Mouse (Mus musculus): ENCODE results near the gene Arhgap27. TPM values are rescaled to one million over a fixed set of nuclear protein-coding genes. Genes with fewer than 3 reads are reported as not detected.

Gene Arhgap27
- polyA plus RNA-seq, 1 experiment, result 122 TPM

- Histone ChIP-seq H3K36me3 (ENCODE audit: control insufficient read depth, insufficient read depth, low read length) (no peaks in the 10 kb centered on the region), H3K4me1 (ENCODE audit: control insufficient read depth, insufficient read depth, insufficient read length, low read length) (peaks cover 5% of the 10 kb centered on the region; the same call in 1 of the 2 replicates), H3K4me3 (ENCODE audit: low read depth, low read length) (no peak overlapping the region), H3K27ac (ENCODE audit: insufficient read depth, low read depth, low read length) (no peak overlapping the region), H3K27me3 (ENCODE audit: control insufficient read depth, insufficient read depth, low read length) (no peaks in the 10 kb centered on the region)
- no peak for TF ChIP-seq POLR2A (IDR thresholded peaks at IDR 0.05; ENCODE audit: low read depth, low read length)
- no peak for TF ChIP-seq CTCF (IDR thresholded peaks at IDR 0.05; ENCODE audit: extremely low read depth, insufficient read length, insufficient replicate concordance, low read depth, low read length)
- WGBS, result 84% methylated on average over 8 of the region's 8 CpGs
Observed at GRCm38 (mm10) chr11:103320196-103320595, 43.3 kb downstream of the Arhgap27 start.

GRCm38 (mm10) chr11:103318042-103318441, 45.5 kb downstream of the Arhgap27 start:
- Histone ChIP-seq H3K27me3 (ENCODE audit: control insufficient read depth, insufficient read depth, low read length) (no peaks in the 10 kb centered on the region), H3K36me3 (ENCODE audit: control insufficient read depth, insufficient read depth, low read length) (no peaks in the 10 kb centered on the region), H3K27ac (ENCODE audit: insufficient read depth, low read depth, low read length) (no peak overlapping the region), H3K4me1 (ENCODE audit: control insufficient read depth, insufficient read depth, insufficient read length, low read length) (peaks cover 9% of the 10 kb centered on the region; the same call in 1 of the 2 replicates), H3K4me3 (ENCODE audit: low read depth, low read length) (no peak overlapping the region)
- TF ChIP-seq POLR2A (IDR thresholded peaks at IDR 0.05; ENCODE audit: low read depth, low read length), result no peak
- no peak for TF ChIP-seq CTCF (IDR thresholded peaks at IDR 0.05; ENCODE audit: extremely low read depth, insufficient read length, insufficient replicate concordance, low read depth, low read length)
- WGBS, result 84% methylated on average over 1 of the region's 1 CpGs

- Histone ChIP-seq H3K27me3 (ENCODE audit: control insufficient read depth, insufficient read depth, low read length) (no peaks in the 10 kb centered on the region; the same call in 1 of the 2 replicates), H3K36me3 (ENCODE audit: control insufficient read depth, insufficient read depth, low read length) (no peaks in the 10 kb centered on the region), H3K27ac (ENCODE audit: insufficient read depth, low read depth, low read length) (no peak overlapping the region), H3K4me3 (ENCODE audit: low read depth, low read length) (no peak overlapping the region), H3K4me1 (ENCODE audit: control insufficient read depth, insufficient read depth, insufficient read length, low read length) (peaks cover 7% of the 10 kb centered on the region)
- TF ChIP-seq POLR2A (IDR thresholded peaks at IDR 0.05; ENCODE audit: low read depth, low read length) (no peak), CTCF (IDR thresholded peaks at IDR 0.05; ENCODE audit: extremely low read depth, insufficient read length, insufficient replicate concordance, low read depth, low read length) (no peak)
- 47% methylated on average over 5 of the region's 5 CpGs for WGBS
Observed at GRCm38 (mm10) chr11:103315379-103315778, 48.1 kb downstream of the Arhgap27 start.

- 32% methylated on average over 10 of the region's 10 CpGs for WGBS
- Histone ChIP-seq H3K36me3 (ENCODE audit: control insufficient read depth, insufficient read depth, low read length) (no peaks in the 10 kb centered on the region), H3K4me1 (ENCODE audit: control insufficient read depth, insufficient read depth, insufficient read length, low read length) (peaks cover 7% of the 10 kb centered on the region), H3K27ac (ENCODE audit: insufficient read depth, low read depth, low read length) (no peak overlapping the region), H3K4me3 (ENCODE audit: low read depth, low read length) (no peak overlapping the region), H3K27me3 (ENCODE audit: control insufficient read depth, insufficient read depth, low read length) (no peaks in the 10 kb centered on the region; the same call in 1 of the 2 replicates)
- no peak for TF ChIP-seq CTCF (IDR thresholded peaks at IDR 0.05; ENCODE audit: extremely low read depth, insufficient read length, insufficient replicate concordance, low read depth, low read length)
- no peak for TF ChIP-seq POLR2A (IDR thresholded peaks at IDR 0.05; ENCODE audit: low read depth, low read length)
Observed at GRCm38 (mm10) chr11:103314736-103315374, 48.6 kb downstream of the Arhgap27 start.

- WGBS, result 60% methylated on average over 6 of the region's 6 CpGs
- TF ChIP-seq POLR2A (IDR thresholded peaks at IDR 0.05; ENCODE audit: low read depth, low read length) (no peak), CTCF (IDR thresholded peaks at IDR 0.05; ENCODE audit: extremely low read depth, insufficient read length, insufficient replicate concordance, low read depth, low read length) (no peak)
- H3K27me3 ChIP-seq (ENCODE audit: control insufficient read depth, insufficient read depth, low read length), result no peaks in the 10 kb centered on the region; the same call in 1 of the 2 replicates
- H3K4me3 ChIP-seq (ENCODE audit: low read depth, low read length), result no peak overlapping the region
- H3K27ac ChIP-seq (ENCODE audit: insufficient read depth, low read depth, low read length), result no peak overlapping the region
- peaks cover 7% of the 10 kb centered on the region for H3K4me1 ChIP-seq (ENCODE audit: control insufficient read depth, insufficient read depth, insufficient read length, low read length)
- no peaks in the 10 kb centered on the region for H3K36me3 ChIP-seq (ENCODE audit: control insufficient read depth, insufficient read depth, low read length)
Observed at GRCm38 (mm10) chr11:103313542-103313941, 50.0 kb downstream of the Arhgap27 start.

- H3K27me3 ChIP-seq (ENCODE audit: control insufficient read depth, insufficient read depth, low read length), result no peaks in the 10 kb centered on the region; the same call in 1 of the 2 replicates
- peaks cover 8% of the 10 kb centered on the region for H3K4me1 ChIP-seq (ENCODE audit: control insufficient read depth, insufficient read depth, insufficient read length, low read length)
- H3K27ac ChIP-seq (ENCODE audit: insufficient read depth, low read depth, low read length), result no peak overlapping the region
- H3K4me3 ChIP-seq (ENCODE audit: low read depth, low read length), result no peak overlapping the region
- no peaks in the 10 kb centered on the region for H3K36me3 ChIP-seq (ENCODE audit: control insufficient read depth, insufficient read depth, low read length)
- TF ChIP-seq CTCF (IDR thresholded peaks at IDR 0.05; ENCODE audit: extremely low read depth, insufficient read length, insufficient replicate concordance, low read depth, low read length) (no peak), POLR2A (IDR thresholded peaks at IDR 0.05; ENCODE audit: low read depth, low read length) (no peak)
- WGBS, result 83% methylated on average over 8 of the region's 8 CpGs
Observed at GRCm38 (mm10) chr11:103312655-103313255, 50.7 kb downstream of the Arhgap27 start.

GRCm38 (mm10) chr11:103311960-103312611, 51.4 kb downstream of the Arhgap27 start:
- Histone ChIP-seq H3K27ac (ENCODE audit: insufficient read depth, low read depth, low read length) (0 out of 2 replicates have a peak overlapping the region, but pooled peaks have one; percentile 18), H3K36me3 (ENCODE audit: control insufficient read depth, insufficient read depth, low read length) (no peaks in the 10 kb centered on the region), H3K27me3 (ENCODE audit: control insufficient read depth, insufficient read depth, low read length) (no peaks in the 10 kb centered on the region; the same call in 1 of the 2 replicates), H3K4me1 (ENCODE audit: control insufficient read depth, insufficient read depth, insufficient read length, low read length) (peaks cover 9% of the 10 kb centered on the region), H3K4me3 (ENCODE audit: low read depth, low read length) (peak overlapping the region; percentile 41)
- 7% methylated on average over 30 of the region's 30 CpGs for WGBS
- no peak for TF ChIP-seq CTCF (IDR thresholded peaks at IDR 0.05; ENCODE audit: extremely low read depth, insufficient read length, insufficient replicate concordance, low read depth, low read length)
- no peak for TF ChIP-seq POLR2A (IDR thresholded peaks at IDR 0.05; ENCODE audit: low read depth, low read length)

All from small intestine, adult 2 months (tissue).